Mouse (Mus musculus) cerebellum, adult 2 months (tissue): ENCODE data around the gene Wtip. TPM values are rescaled to one million over a fixed set of nuclear protein-coding genes. Genes with fewer than 3 reads are reported as not detected.
"Not testable (repeated sequence)": the region's sequence is repeated elsewhere in the genome, so short reads cannot be mapped to it uniquely, and the experiment has no call there.

Experiments
- DNase-seq, 2 experiments: peaks; one replicate each; pipeline ENCODE4 v3.0.0; 2021
- H3K27ac ChIP-seq: fragments of 200-500 bp; 2 replicates; pipeline ENCODE4 v1.5.1; 2012; ENCODE audit warnings: low read length, control low read depth, inconsistent platforms; ENCODE audit not compliant: insufficient read depth
- H3K27me3 ChIP-seq: fragments of 200-500 bp; 2 replicates; pipeline ENCODE4 v1.6.1; 2012; ENCODE audit warnings: inconsistent platforms, mild to moderate bottlenecking, low read length, moderate library complexity; ENCODE audit not compliant: control insufficient read depth, insufficient read depth
- H3K4me1 ChIP-seq: fragments of 200-500 bp; 2 replicates; pipeline ENCODE4 v1.6.1; 2011; ENCODE audit warnings: low read length; ENCODE audit not compliant: control insufficient read depth, insufficient read depth
- H3K4me3 ChIP-seq: fragments of 200-500 bp; replicated peaks from 2 replicates; pipeline ENCODE3; 2011; ENCODE audit warnings: mild to moderate bottlenecking, low read depth, low read length, control low read depth; ENCODE audit not compliant: insufficient read depth
- CTCF ChIP-seq: fragments of 200-500 bp; IDR thresholded peaks from 2 replicates; pipeline ENCODE4 v1.5.1; 2011; ENCODE audit warnings: low read depth, mild to moderate bottlenecking, control low read depth, low read length, moderate library complexity, borderline replicate concordance; ENCODE audit not compliant: insufficient read depth
- POLR2A ChIP-seq: fragments of 200-500 bp; IDR thresholded peaks from 2 replicates; pipeline ENCODE4 v1.6.1; 2011; ENCODE audit warnings: low read length, control low read depth, borderline replicate concordance; ENCODE audit not compliant: insufficient read depth
- WGBS: fragments of 180-500 bp; shearing (Covaris S2); methylation state at CpG from one replicate; pipeline ENCODE4 v1.1.7; 2018; 5-methylcytosine and 5-hydroxymethylcytosine counted together
- polyA plus RNA-seq: library from polyadenylated mRNA; depleted of rRNA; stranded (reverse); fragments of >200 nt; gene quantifications from 2 replicates; pipeline ENCODE4 v1.2.3, GENCODE M21; 2012; rRNA removed

Wtip gene
- polyA plus RNA-seq = 6.0 and 6.1 TPM in 2 replicates

GRCm38 (mm10) chr7:34133117-34133762 is at the start of gene Wtip:
Gene Wtip, minus strand, starts transcription at chr7:34133268.
- H3K4me3 ChIP-seq = peak within 1 kb of the TSS; percentile 46
- TF ChIP-seq CTCF = no peak
- TF ChIP-seq POLR2A = no peak
- peak; percentile 33 to 34 for DNase-seq
- no peak within 1 kb of the TSS for H3K27ac ChIP-seq
- 2% methylated on average over 38 of the region's 65 CpGs for WGBS
- H3K27me3 ChIP-seq = no peaks in the 10 kb centered on the region
- no peaks in the 10 kb centered on the region for H3K4me1 ChIP-seq

- not testable (repeated sequence) for DNase-seq, H3K4me1 ChIP-seq, H3K4me3 ChIP-seq, H3K27me3 ChIP-seq, H3K27ac ChIP-seq
- WGBS = 68% methylated on average over 6 of the region's 6 CpGs
Observed at GRCm38 (mm10) chr7:34176241-34176640, 43.2 kb upstream of the Wtip start.

- Histone ChIP-seq H3K27me3 (no peaks in the 10 kb centered on the region), H3K4me1 (no peaks in the 10 kb centered on the region), H3K4me3 (no peak overlapping the region), H3K27ac (no peak overlapping the region)
- TF ChIP-seq CTCF = no peak
- no peak for TF ChIP-seq POLR2A
- 55% methylated on average over 1 of the region's 1 CpGs for WGBS
- no peak for DNase-seq
Observed at GRCm38 (mm10) chr7:34172251-34172650, 39.2 kb upstream of the Wtip start.

DNA sequence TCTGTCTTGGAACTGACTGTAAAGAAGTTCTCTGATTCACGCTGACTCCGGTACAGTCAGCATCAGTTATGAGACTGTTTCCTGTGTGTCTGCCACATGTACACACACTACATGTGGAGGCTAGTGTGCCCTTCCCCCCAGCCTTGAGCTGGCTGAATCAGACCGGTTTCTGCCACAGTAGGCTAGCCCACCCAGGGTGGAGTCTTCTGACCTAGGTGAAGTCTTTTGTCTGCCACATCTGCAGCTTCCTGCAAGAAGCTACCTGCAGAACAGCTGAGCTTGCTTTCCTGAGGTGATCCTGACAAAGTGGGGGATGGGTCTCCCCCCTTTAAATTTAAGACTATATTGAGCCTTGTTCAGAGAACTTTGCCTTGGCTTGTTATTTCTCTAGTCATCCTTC is 36.4 kb upstream of the Wtip start, which contains the start of gene Uba2:
Uba2 (minus strand) TSS at position 146 of the 400 bp plus-strand sequence.
- 83% methylated on average over 3 of the region's 3 CpGs for WGBS

DNA sequence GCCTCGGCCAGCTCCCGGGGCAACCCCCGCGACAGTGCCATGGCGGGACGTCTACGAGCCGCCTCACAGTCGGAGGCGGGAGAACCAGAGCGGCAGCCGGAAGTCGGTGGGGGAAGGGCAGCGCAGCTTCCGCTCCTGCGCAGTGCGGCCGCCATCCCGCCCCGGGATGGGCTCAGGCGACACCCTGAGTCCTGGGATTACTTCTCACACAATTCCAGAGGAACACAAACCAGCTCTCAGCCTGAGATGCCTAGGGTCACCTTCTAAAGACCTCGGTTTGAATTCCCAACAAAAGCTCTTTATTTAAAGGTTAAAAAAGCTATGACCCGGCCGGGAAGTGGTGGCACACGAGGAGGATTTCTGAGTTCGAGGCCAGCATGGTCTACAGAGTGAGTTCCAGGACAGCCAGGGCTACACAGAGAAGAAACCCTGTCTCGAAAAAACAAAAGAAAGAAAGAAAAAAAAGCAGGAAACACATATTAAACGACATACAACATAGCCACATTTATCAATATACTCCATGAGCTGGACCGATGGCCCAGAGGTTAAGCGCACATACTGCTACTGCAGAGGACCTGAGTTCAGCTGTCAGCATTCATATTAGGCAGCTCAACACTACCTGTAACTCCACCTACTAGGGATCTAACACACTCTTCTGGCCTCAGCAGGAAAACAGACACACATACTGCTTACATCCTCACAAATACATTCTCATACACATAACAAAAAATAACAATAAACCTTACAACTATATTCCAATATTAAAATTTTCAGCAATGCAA is 35.6 kb upstream of the Wtip start:
- TF ChIP-seq POLR2A (peak; percentile 89), CTCF (no peak)
- peaks cover 2% of the 10 kb centered on the region; the same call in 1 of the 2 replicates for H3K4me1 ChIP-seq
- H3K27me3 ChIP-seq = no peaks in the 10 kb centered on the region
- peak; percentile 92 to 95 for DNase-seq
- peak overlapping the region; percentile 90 for H3K4me3 ChIP-seq
- H3K27ac ChIP-seq = peak overlapping the region; percentile 15
- 9% methylated on average over 30 of the region's 30 CpGs for WGBS

More for the DNA sequence above, 36.4 kb upstream of the Wtip start, which contains the start of gene Uba2:
- TF ChIP-seq POLR2A = no peak
- no peak for TF ChIP-seq CTCF
- no peak within 1 kb of the TSS for H3K27ac ChIP-seq
- peaks cover 2% of the 10 kb centered on the region; the same call in 1 of the 2 replicates for H3K4me1 ChIP-seq
- H3K4me3 ChIP-seq = peak within 1 kb of the TSS; percentile 90
- H3K27me3 ChIP-seq = no peaks in the 10 kb centered on the region
- DNase-seq = no peak

GRCm38 (mm10) chr7:34167766-34168469 is 34.9 kb upstream of the Wtip start:
- TF ChIP-seq CTCF (no peak), POLR2A (no peak)
- no peak for DNase-seq
- Histone ChIP-seq H3K4me1 (peaks cover 2% of the 10 kb centered on the region; the same call in 1 of the 2 replicates), H3K4me3 (peak overlapping the region; percentile 90), H3K27me3 (no peaks in the 10 kb centered on the region), H3K27ac (peak overlapping the region; percentile 15)
- WGBS = under 1% methylated on average over 54 of the region's 54 CpGs

DNA sequence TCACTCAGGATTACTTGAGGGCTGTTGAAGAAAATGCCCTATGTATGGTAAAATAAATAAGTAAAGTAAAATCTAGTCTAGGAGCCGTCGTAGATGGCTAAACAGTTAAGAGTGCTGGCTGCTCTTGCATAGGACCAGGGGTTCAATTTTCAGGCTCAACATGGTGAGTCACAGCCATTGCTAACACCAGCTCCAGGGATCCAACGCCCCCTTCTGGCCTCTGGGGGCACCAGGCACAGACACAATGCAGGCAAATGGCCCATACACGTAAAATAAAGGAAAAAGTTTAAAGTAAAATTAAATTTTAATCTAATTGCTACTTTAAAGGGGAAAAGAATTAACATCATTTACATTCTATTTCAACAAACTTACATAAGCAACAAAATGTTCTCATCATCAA is 33.8 kb upstream of the Wtip start:
- no peak overlapping the region for H3K27ac ChIP-seq
- peak; percentile 35; the same call in 1 of the 2 replicates for TF ChIP-seq CTCF
- no peak for TF ChIP-seq POLR2A
- H3K4me1 ChIP-seq = peaks cover 2% of the 10 kb centered on the region; the same call in 1 of the 2 replicates
- 46% methylated on average over 4 of the region's 4 CpGs for WGBS
- peak in 1 of 2 experiments; percentile 11 for DNase-seq
- H3K4me3 ChIP-seq = peak overlapping the region; percentile 29
- H3K27me3 ChIP-seq = no peaks in the 10 kb centered on the region
